Mouse (Mus musculus): ENCODE measurements around the gene Slc41a1. TPM values are rescaled to one million over a fixed set of nuclear protein-coding genes. Genes with fewer than 3 reads are reported as not detected.

Gene Slc41a1
- polyA plus RNA-seq, 1 experiment from 2014 or later, result 20.1 TPM

DNA sequence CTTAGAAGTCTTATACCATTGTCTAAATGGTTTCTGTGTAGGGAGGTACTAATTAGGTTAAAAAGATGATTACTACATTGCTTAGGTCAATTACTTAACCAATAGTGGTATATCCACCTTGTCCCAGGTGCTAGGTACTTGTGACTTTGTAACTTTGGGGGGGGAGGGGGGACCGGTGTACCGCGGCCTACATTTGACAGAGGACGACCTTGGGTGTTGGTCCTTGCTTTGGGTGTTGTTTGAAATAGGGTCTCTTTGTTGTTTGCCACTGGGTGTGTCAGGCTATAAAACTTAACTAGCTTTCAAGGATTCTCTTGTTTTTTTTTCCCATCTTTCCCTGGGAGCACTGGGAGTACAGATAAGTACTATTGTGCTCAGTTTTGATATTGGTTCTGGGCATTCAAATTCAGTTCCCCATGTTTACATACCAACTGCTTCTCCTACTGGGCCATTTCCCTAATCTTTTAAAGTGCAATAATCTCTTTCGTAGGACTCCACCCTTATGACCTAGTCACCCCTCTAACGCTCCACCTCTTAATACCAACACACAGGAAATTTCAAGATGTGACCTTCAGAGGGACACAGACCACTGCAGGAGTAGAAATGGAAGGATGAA, 62.9 kb downstream of the Slc41a1 start:
- Histone ChIP-seq H3K27me3 (replicated peaks; ENCODE audit: control insufficient read depth, insufficient read depth, low read length) (no peaks in the 10 kb centered on the region), H3K4me2 (ENCODE audit: low read length) (no peak overlapping the region), H3K36me3 (ENCODE audit: control insufficient read depth, insufficient read depth, low read length) (no peaks in the 10 kb centered on the region), H3K9me3 (ENCODE audit: control insufficient read depth, low read length) (no peaks in the 10 kb centered on the region), H3K27ac (ENCODE audit: low read depth, low read length) (no peak overlapping the region), H3K4me1 (ENCODE audit: control insufficient read depth, insufficient read depth, low read depth, low read length) (no peaks in the 10 kb centered on the region), H3K4me3 (ENCODE audit: low read length) (no peak overlapping the region), H3K9ac (ENCODE audit: low read depth, low read length) (no peak overlapping the region)
- no peak for ATAC-seq
- WGBS, result 77% methylated on average over 6 of the region's 6 CpGs

DNA sequence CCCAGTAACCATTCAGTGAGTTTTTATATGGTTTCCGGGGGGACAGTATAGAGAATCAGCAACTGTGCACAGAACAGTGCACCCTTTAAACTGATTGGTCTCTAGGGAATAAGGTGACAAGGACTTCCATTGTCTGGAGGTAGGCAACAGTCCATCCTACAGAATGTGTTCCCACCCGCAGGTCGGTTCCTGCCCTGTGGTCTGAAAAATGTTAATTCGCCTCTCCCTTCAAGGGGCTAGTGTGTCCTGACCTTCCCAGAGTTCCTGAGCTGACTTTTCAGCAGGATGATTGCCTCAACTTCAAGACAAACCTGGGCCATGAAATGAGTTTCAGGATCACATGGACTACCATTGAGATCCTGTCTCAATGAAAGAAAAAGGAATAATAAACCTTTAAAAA, 64.1 kb downstream of the Slc41a1 start:
- Histone ChIP-seq H3K9me3 (ENCODE audit: control insufficient read depth, low read length) (no peaks in the 10 kb centered on the region), H3K4me3 (ENCODE audit: low read length) (no peak overlapping the region), H3K27me3 (replicated peaks; ENCODE audit: control insufficient read depth, insufficient read depth, low read length) (no peaks in the 10 kb centered on the region), H3K4me2 (ENCODE audit: low read length) (no peak overlapping the region), H3K36me3 (ENCODE audit: control insufficient read depth, insufficient read depth, low read length) (no peaks in the 10 kb centered on the region), H3K4me1 (ENCODE audit: control insufficient read depth, insufficient read depth, low read depth, low read length) (no peaks in the 10 kb centered on the region), H3K27ac (ENCODE audit: low read depth, low read length) (no peak overlapping the region), H3K9ac (ENCODE audit: low read depth, low read length) (no peak overlapping the region)
- 70% methylated on average over 4 of the region's 4 CpGs for WGBS
- ATAC-seq, result no peak

Other genes with a start within 250 kb of the Slc41a1 start
- not detected in 2 replicates for gene Avpr1b, start 228.3 kb upstream of the Slc41a1 start, polyA plus RNA-seq (2015; fragmentation: Nextera tagmentation; extraction: Ambion mirVana)
- not detected in 2 replicates for gene Ctse, start 189.2 kb upstream of the Slc41a1 start, polyA plus RNA-seq (2015; fragmentation: Nextera tagmentation; extraction: Ambion mirVana)
- gene Rab7b, start 138.8 kb upstream of the Slc41a1 start, polyA plus RNA-seq (2015; fragmentation: Nextera tagmentation; extraction: Ambion mirVana), result 1.1 and 1.2 TPM in 2 replicates
- 0.15 and 0.18 TPM in 2 replicates for gene Slc26a9, start 83.5 kb upstream of the Slc41a1 start, polyA plus RNA-seq (2015; fragmentation: Nextera tagmentation; extraction: Ambion mirVana)
- 0.41 and 0.67 TPM in 2 replicates for gene Pm20d1, start 30.1 kb upstream of the Slc41a1 start, polyA plus RNA-seq (2015; fragmentation: Nextera tagmentation; extraction: Ambion mirVana)
- 8.6 and 9.3 TPM in 2 replicates for gene Rab29, start 39.7 kb downstream of the Slc41a1 start, polyA plus RNA-seq (2015; fragmentation: Nextera tagmentation; extraction: Ambion mirVana)
- 45.0 and 47.7 TPM in 2 replicates for gene Nucks1, start 83.0 kb downstream of the Slc41a1 start, polyA plus RNA-seq (2015; fragmentation: Nextera tagmentation; extraction: Ambion mirVana)
- gene Slc45a3, start 135.5 kb downstream of the Slc41a1 start, polyA plus RNA-seq (2015; fragmentation: Nextera tagmentation; extraction: Ambion mirVana), result 0.96 and 1.5 TPM in 2 replicates
- 10.0 and 10.2 TPM in 2 replicates for gene Elk4, start 180.1 kb downstream of the Slc41a1 start, polyA plus RNA-seq (2015; fragmentation: Nextera tagmentation; extraction: Ambion mirVana)
- 6.9 and 9.0 TPM in 2 replicates for gene Mfsd4a, start 240.6 kb downstream of the Slc41a1 start, polyA plus RNA-seq (2015; fragmentation: Nextera tagmentation; extraction: Ambion mirVana)

All from hindbrain, embryonic 16.5 days (tissue).